Mouse (Mus musculus) liver, embryonic 14.5 days (tissue): ENCODE results near the gene Xpo5. TPM values are rescaled to one million over a fixed set of nuclear protein-coding genes. Genes with fewer than 3 reads are reported as not detected.

Source experiments
- ATAC-seq: fragments of 200-750 bp; cut with Nextera tagmentation; 2 replicates; pipeline ENCODE4 v1.8.0; 2017; ENCODE audit warnings: moderate number of reproducible peaks, mild to moderate bottlenecking, moderate library complexity; ENCODE audit not compliant: insufficient read depth
- DNase-seq, 3 experiments: peaks; one replicate each; pipeline ENCODE4 v3.0.0-alpha.2; 2012 to 2013; ENCODE audit warnings: low read depth in 3 of 3, low spot score in 3 of 3
- H3K27ac ChIP-seq: fragments of 300-500 bp; sonication (generic); 2 replicates; pipeline ENCODE4 v1.5.1; 2014; ENCODE audit warnings: moderate library complexity, mild to moderate bottlenecking, control low read depth, inconsistent platforms
- H3K27me3 ChIP-seq: fragments of 300-500 bp; sonication (generic); 2 replicates; pipeline ENCODE4 v1.6.1; 2014; ENCODE audit warnings: mild to moderate bottlenecking, low read length, moderate library complexity; ENCODE audit not compliant: control insufficient read depth, insufficient read depth
- H3K36me3 ChIP-seq: fragments of 300-500 bp; sonication (generic); replicated peaks from 2 replicates; pipeline ENCODE4 v1.6.1; 2014; ENCODE audit warnings: low read depth; ENCODE audit not compliant: control insufficient read depth, insufficient read depth
- H3K4me1 ChIP-seq, 2 experiments: fragments of 200-500 bp in 1 of 2; fragments of 300-500 bp in 1 of 2; sonication (generic) in 1 of 2; replicated peaks; 2 replicates each; pipeline ENCODE4 v1.6.1; 2012 to 2014; ENCODE audit warnings: antibody characterized with exemption in 1 of 2, inconsistent platforms in 1 of 2, low read length in 1 of 2; ENCODE audit not compliant: control insufficient read depth in 2 of 2, insufficient read depth in 2 of 2
- H3K4me2 ChIP-seq: fragments of 300-500 bp; sonication (generic); 2 replicates; pipeline ENCODE4 v1.6.1; 2014; ENCODE audit warnings: low read depth, mild to moderate bottlenecking, control low read depth, moderate library complexity
- H3K4me3 ChIP-seq, 2 experiments: fragments of 200-500 bp in 1 of 2; fragments of 300-500 bp in 1 of 2; sonication (generic) in 1 of 2; 2 replicates each; pipeline ENCODE4 v1.5.1; 2012 to 2014; ENCODE audit warnings: low read depth in 2 of 2, low read length in 2 of 2, mild to moderate bottlenecking in 2 of 2, control low read depth in 1 of 2, inconsistent platforms in 1 of 2, moderate library complexity in 1 of 2; ENCODE audit not compliant: insufficient read depth in 1 of 2
- H3K9ac ChIP-seq: fragments of 300-500 bp; sonication (generic); replicated peaks from 2 replicates; pipeline ENCODE4 v1.6.1; 2014; ENCODE audit warnings: mild to moderate bottlenecking, control low read depth, moderate library complexity
- H3K9me3 ChIP-seq: fragments of 300-500 bp; sonication (generic); 2 replicates; pipeline ENCODE4 v1.6.1; 2016; ENCODE audit warnings: low read length, mixed read lengths; ENCODE audit not compliant: control insufficient read depth
- CTCF ChIP-seq: IDR thresholded peaks from 2 replicates; pipeline ENCODE4 v1.5.1; 2016; ENCODE audit warnings: antibody characterized with exemption, low read depth, control low read depth
- EP300 ChIP-seq: IDR thresholded peaks from 2 replicates; pipeline ENCODE4 v1.6.1; 2016; ENCODE audit warnings: antibody characterized with exemption, low read depth
- WGBS: fragments of 180-500 bp; shearing (Covaris S2); extraction: QIAGEN DNeasy Blood & Tissue Kit; methylation state at CpG from one replicate; pipeline ENCODE4 v1.1.7; 2014; ENCODE audit not compliant: insufficient replicate concordance; 5-methylcytosine and 5-hydroxymethylcytosine counted together
- polyA plus RNA-seq, 2 experiments: library from polyadenylated mRNA; depleted of rRNA in 1 of 2; stranded (reverse) in 1 of 2; unstranded in 1 of 2; fragments of >200 nt; fragmentation: Nextera tagmentation in 1 of 2; extraction: Ambion mirVana in 1 of 2; gene quantifications; 2 replicates each; pipeline versions ENCODE4 v1.2.1 to v1.2.3; 2012 to 2014

Gene Xpo5
- polyA plus RNA-seq, 2 experiments: 15.3 to 17.9 TPM

GRCm38 (mm10) chr17:46278011-46278765, 75.6 kb downstream of the Xpo5 start:
- ATAC-seq (no peak), DNase-seq (no peak)
- H3K9me3 ChIP-seq: no peaks in the 10 kb centered on the region
- WGBS: 85% methylated on average over 12 of the region's 12 CpGs
- no peaks in the 10 kb centered on the region for H3K27me3 ChIP-seq
- TF ChIP-seq CTCF: no peak
- H3K4me2 ChIP-seq: no peak overlapping the region
- H3K27ac ChIP-seq: no peak overlapping the region
- no peak overlapping the region for H3K9ac ChIP-seq
- H3K4me3 ChIP-seq: no peak overlapping the region
- H3K4me1 ChIP-seq: peaks cover 10 to 12% of the 10 kb centered on the region in 2 experiments; a peak in 3 of 4 replicates
- peaks cover 3% of the 10 kb centered on the region; the same call in 1 of the 2 replicates for H3K36me3 ChIP-seq

DNA sequence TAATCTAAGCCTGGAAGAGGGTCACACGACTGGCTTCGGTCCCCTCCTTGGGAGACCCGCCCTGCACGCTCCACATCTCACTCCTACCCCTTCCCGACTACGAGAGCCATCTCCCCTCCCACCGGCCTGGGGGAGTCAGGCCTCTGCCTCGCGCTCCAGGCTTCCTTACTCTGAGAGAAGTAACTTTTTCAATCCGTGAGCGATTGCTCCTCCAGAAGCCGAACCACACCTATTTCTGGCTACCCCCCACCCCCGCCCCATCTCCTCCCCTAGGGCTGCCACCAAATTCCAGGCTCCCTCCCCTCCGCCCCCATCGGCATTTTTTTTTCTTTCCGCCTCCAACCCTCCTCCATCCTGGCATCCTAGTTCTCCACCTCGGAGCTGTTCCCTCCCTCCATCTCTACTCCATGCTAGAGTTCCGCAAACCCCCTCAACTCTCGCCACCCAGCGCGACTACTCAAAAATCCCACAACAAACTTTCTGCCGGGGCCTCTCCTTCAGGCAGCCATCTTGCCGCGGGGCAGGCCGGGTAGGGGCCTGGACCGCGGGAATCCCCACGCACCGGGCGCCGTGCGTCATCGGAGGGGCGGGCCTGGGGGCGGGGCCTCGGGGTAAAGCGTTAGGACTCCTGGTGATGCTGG, 80.0 kb downstream of the Xpo5 start, which contains the start of gene Tjap1:
Gene Tjap1, minus strand, starts transcription at position 544 of the 641 bp plus-strand sequence.
- ATAC-seq: peak; percentile 93
- Histone ChIP-seq H3K27me3 (no peaks in the 10 kb centered on the region), H3K27ac (peak within 1 kb of the TSS; percentile 14; the same call in 1 of the 2 replicates), H3K36me3 (peaks cover 3% of the 10 kb centered on the region; the same call in 1 of the 2 replicates), H3K9ac (peak within 1 kb of the TSS; percentile 90), H3K4me2 (peak within 1 kb of the TSS; percentile 99), H3K9me3 (no peaks in the 10 kb centered on the region), H3K4me1 (peaks cover 10 to 15% of the 10 kb centered on the region in 2 experiments; a peak in 3 of 4 replicates), H3K4me3 (peak within 1 kb of the TSS; percentile 78 to 100)
- TF ChIP-seq EP300 (no peak), CTCF (no peak)
- under 1% methylated on average over 37 of the region's 37 CpGs for WGBS
- peak; percentile 60 to 72 (median 69) for DNase-seq

DNA sequence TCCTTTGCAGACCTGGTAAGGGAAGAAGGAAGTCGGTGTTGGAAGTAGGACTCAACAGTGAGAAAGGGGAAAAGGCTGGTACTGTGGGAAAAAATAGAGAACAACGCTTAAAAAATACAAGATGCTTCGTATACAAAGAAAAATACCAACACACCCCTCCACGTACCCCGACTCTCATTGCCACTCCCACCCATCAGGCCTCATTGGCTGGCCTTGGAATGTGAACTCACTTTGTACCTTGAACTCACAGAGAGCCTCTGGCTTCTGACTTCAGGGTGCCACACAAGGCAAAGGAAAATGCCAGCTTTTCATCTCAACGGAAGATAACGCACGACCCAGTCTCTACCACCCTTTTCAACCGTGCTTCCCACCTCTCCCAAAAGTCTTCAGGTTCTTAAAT, 80.6 kb downstream of the Xpo5 start:
- H3K4me3 ChIP-seq: peak overlapping the region; percentile 78 to 100
- ATAC-seq (peak; percentile 35), DNase-seq (no peak)
- peaks cover 10 to 15% of the 10 kb centered on the region in 2 experiments; a peak in 3 of 4 replicates for H3K4me1 ChIP-seq
- H3K27ac ChIP-seq: no peak overlapping the region
- WGBS: 25% methylated on average over 9 of the region's 9 CpGs
- H3K4me2 ChIP-seq: peak overlapping the region; percentile 99
- no peaks in the 10 kb centered on the region for H3K27me3 ChIP-seq
- H3K36me3 ChIP-seq: peaks cover under 1% of the 10 kb centered on the region; the same call in 1 of the 2 replicates
- H3K9me3 ChIP-seq: no peaks in the 10 kb centered on the region
- no peak overlapping the region for H3K9ac ChIP-seq
- no peak for TF ChIP-seq CTCF
- TF ChIP-seq EP300: no peak

DNA sequence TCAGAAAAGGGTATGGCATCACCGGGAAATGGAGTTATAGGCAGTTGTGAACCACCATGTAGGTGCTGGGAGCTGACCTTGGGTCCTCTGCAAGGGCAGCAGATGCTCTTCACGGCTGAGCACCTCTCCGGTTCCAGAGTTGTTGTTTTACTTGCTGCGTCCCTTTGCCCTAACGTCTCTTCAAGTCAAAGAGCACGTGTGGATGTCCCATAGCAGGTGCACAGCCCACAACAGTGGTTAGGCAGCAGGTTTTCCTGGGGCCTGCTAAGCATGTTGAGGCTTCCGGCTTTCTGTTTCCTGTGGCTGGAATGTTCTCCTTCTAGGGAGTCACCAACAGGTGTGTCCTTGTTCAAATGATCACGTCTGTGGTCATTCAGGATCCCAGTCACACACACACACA, 81.3 kb downstream of the Xpo5 start:
- ATAC-seq (no peak), DNase-seq (no peak)
- TF ChIP-seq EP300 (no peak), CTCF (no peak)
- Histone ChIP-seq H3K4me2 (no peak overlapping the region), H3K9me3 (no peaks in the 10 kb centered on the region), H3K27ac (no peak overlapping the region), H3K27me3 (no peaks in the 10 kb centered on the region), H3K9ac (no peak overlapping the region), H3K36me3 (no peaks in the 10 kb centered on the region), H3K4me3 (no peak overlapping the region), H3K4me1 (peaks cover 10 to 15% of the 10 kb centered on the region in 2 experiments; a peak in 3 of 4 replicates)
- 70% methylated on average over 8 of the region's 8 CpGs for WGBS

GRCm38 (mm10) chr17:46284653-46285052, 82.1 kb downstream of the Xpo5 start:
- Histone ChIP-seq H3K4me2 (no peak overlapping the region), H3K9ac (no peak overlapping the region), H3K4me3 (no peak overlapping the region), H3K9me3 (no peaks in the 10 kb centered on the region), H3K36me3 (no peaks in the 10 kb centered on the region), H3K27me3 (no peaks in the 10 kb centered on the region), H3K4me1 (peaks cover 10 to 15% of the 10 kb centered on the region in 2 experiments; a peak in 3 of 4 replicates), H3K27ac (no peak overlapping the region)
- DNase-seq (no peak), ATAC-seq (no peak)
- TF ChIP-seq CTCF (no peak), EP300 (no peak)
- 40% methylated on average over 7 of the region's 7 CpGs for WGBS
